Mouse (Mus musculus) frontal cortex, postnatal 36 days (tissue): ENCODE data around the gene Itpr3.

Source experiments
- DNase-seq, 2 experiments: peaks; one replicate each; pipeline ENCODE4 v3.0.0; 2022; ENCODE audit warnings: low spot score in 2 of 2

Itpr3 gene

GRCm38 (mm10) chr17:27038335-27039050, 18.6 kb upstream of the Itpr3 start:
- no peak for DNase-seq

GRCm38 (mm10) chr17:27039432-27040102, 17.5 kb upstream of the Itpr3 start:
- no peak for DNase-seq

DNA sequence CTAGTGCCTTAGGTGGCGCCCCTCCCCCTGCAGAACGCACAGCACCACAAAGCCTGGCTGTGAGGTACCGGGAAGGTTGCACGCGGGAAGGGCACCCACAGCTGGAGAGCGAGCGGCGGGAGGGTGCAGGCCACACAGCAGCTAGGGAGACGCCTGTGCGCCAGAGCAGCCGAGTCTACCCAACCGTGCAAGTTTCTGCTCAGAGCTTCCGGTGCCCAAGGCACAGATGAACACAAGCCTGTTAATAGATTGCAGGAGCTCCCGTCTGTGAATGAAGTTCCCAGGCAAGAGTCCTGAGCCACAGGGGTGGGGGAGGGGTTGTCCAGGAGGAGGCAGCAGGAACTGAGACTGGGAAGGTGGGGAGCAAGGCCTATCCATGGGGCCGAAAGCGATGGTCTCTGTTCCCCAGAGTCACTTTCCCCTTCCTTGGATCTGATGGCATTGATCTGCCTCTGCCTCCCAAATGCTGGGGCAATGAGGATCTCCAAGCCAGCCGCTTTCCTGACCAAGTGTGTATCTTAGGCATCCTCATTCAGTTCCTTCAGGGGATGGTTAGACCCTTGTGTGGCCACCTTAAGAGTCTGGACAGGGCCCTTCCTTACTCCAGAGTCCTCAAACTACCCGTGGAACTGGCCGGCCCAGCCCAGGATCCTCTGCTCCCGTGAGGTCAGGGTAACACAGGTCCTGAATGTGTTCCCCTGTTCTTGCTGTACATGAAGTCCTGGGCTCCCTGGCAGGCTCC, 16.6 kb upstream of the Itpr3 start:
- no peak for DNase-seq

DNA sequence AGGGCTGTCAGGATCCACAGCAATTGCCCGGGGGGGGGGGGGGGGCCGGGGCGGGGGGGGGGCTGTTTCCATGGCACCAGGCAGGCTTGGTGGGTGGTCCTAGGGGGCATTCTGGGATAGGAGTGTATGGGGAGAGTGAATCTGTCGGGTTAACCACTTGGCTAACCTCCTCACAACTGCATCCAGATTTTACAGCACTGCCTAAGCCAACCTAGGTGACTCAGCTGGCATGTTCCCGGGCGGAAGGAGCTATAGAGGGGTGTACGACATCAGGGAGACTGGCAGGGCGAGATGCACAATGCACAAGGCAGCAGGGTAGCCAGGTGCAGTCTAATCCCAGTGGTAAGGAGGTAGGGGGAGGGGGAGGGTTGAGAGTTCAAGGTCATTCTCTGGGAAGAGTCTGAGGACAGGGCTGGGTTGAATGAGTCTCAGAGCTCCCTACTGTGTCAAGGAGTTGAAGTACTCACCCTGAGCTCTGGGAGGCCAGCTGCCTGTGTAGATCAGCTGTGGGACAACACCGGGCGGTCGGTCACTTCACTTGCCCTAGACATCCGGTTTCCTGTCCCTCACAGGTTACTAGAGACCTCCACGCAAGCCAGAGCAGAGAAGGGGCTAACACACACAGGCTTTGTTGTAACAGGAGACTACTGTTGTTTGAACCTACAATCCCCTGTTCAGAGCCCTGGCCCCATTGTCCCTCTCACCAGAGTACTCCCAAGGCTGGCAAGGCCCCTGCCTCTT, 15.9 kb upstream of the Itpr3 start:
- no peak for DNase-seq

- no peak for DNase-seq
Observed at GRCm38 (mm10) chr17:27041787-27042055, 15.4 kb upstream of the Itpr3 start.

- DNase-seq: no peak
Observed at GRCm38 (mm10) chr17:27042840-27043239, 14.3 kb upstream of the Itpr3 start.

GRCm38 (mm10) chr17:27045164-27045563, 11.9 kb upstream of the Itpr3 start:
- DNase-seq: no peak

DNA sequence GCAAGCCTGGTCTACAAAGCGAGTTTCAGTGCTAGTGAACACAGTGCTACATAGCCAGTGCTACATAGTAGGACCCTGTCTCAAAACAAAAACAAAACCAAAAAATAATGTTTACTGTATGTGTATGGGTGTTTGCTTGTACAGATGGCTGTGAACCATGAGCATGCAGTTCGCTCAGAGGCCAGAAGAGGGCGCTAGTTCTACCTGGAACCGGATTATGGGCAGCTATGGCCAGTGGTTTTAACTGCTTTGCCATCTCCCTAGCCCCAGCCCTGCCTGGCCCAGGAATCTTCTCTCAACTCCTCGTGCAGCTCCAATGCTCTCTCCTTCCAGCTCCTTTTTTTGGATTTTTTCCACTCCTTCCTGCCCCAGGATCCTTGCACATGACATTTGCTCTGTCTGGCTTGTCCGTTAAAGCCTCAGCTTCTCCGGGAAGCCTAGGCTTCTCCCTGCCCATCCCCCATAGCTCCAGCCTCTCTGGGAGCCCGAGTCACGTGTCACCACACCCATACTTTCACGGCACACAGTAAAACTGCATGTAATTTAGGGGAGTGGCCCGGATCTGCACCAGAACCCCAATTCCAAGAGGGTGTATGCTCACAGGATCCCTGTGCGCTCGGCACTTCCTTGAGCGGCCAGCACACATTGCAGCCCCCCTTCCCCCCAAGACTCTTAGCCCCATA, 9.2 kb upstream of the Itpr3 start:
- no peak for DNase-seq

DNA sequence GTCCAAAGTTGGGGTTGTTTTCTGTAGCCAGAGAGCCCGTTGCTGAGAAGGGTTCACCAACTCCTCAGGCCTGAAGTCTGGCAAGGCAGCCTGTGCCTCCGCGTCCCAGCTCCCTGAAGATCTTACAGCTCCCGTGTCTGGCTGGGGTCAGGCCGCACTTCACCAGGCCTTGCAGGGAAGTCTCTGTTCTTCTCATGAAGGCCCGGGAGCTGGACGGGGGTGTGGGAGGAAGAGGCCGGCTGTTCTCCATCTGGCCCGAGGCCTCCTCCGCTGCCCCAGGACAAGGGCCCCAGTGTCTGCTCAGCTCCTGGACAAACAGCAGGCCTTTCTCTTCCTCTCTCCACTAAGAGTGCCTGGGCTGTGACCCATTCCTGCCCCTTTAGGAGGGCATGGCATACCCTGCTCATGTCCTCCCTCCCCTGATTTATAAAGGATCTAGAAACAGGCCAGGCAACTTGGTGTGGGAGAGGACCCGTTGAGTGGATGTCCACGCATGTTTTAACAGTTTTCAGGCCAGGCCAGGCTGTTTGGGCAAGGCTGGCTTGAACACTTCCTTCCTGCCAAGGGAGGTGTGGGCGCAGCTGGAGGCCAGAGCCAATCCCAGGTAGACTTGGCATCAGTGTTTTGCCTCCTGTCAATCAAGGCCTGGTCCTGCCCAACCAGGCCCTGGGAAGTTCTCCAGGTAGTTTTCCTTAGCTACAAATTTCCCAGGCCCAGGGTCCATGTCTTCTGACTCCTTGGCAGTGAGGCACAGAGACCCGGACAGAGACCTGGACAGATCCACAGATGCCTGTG, 8.5 kb upstream of the Itpr3 start:
- DNase-seq: no peak

DNA sequence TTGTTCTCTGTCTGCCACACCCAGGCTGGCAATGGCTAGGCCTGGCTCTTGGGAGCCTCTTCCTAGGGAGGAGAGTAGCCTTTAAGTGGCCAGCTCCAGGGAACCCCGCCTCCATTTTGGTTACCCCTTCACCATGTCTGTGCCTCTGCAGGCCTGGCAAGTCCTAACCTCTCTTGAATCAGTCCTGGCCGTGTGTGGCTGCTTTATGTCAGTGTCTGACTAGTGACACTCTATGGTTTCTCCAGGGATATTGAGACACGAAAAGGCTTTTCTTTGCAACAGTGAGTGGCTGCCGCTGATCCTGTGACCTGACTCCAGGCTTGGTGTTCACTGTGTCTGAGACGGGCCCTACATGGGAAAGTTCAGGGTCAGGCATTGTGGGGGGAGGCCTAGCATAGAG, 6.3 kb upstream of the Itpr3 start:
- no peak for DNase-seq

- DNase-seq: no peak
Observed at GRCm38 (mm10) chr17:27051514-27051913, 5.6 kb upstream of the Itpr3 start.

GRCm38 (mm10) chr17:27056170-27056569, 934 bp upstream of the Itpr3 start:
- DNase-seq: no peak

DNA sequence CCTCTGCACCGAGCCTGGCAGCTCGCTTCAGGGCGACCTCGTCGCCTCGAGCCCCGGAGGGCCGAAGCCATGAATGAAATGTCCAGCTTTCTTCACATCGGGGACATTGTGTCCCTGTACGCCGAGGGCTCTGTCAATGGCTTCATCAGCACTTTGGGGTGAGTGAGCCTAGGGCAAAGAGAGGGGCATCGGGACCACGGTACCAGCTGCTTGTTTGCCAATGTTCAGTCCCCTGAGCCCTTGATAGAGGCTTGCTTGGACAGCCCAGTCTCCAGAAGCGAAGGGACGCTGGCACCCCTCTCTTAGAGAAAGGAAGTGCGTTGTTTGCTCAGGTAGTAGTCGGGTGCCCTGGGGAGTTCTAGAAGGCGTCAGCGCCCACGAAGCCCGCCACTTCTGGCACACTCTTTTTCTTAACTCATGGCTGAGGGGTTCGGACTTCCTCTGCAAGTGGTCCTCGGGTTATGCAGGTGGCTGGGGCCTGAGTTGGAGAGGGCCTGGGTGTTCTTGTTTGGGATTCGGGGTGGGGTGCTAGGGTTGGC, 482 bp downstream of the Itpr3 start:
- no peak for DNase-seq

DNA sequence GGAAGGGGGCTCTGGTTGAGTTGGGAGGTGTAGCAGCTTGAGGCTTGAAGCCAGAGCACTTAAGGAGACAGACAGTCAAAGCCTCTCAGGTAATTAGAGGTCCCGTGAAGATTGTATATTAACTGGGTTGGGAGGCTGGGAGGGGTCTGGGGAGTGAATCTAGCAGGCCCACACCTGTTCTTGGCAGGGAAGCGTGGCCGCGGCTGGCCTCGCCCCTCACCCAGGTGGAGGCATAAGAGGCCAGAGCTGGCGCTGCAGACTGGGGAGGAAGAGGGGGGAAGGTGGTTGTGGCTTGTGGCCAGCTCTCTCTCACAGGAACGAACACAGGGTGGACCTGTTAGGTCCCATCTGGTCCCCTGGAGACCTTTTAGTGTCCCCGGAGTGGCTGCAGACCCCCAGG, 3.6 kb downstream of the Itpr3 start:
- DNase-seq: no peak

GRCm38 (mm10) chr17:27061727-27062126, 4.6 kb downstream of the Itpr3 start:
- no peak for DNase-seq

DNA sequence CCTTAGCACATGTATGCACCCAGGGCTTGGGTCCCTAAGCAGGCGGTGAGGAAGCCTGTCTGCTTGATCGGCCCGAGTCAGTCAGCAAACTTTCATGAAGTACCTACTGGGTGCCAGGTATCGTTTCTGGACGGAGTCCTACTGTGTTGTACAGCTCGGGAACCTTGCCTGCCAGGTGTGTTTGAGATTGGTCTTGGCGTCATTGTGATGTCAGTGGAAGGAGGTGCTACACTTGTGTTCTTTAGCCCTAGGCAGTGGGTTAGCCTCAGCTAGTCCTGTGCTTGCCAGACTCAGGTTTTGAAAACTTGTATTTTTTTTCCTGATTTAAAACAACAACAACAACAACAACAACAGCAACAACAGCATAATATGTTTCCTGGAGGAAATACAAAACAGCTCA, 5.6 kb downstream of the Itpr3 start:
- no peak for DNase-seq

DNA sequence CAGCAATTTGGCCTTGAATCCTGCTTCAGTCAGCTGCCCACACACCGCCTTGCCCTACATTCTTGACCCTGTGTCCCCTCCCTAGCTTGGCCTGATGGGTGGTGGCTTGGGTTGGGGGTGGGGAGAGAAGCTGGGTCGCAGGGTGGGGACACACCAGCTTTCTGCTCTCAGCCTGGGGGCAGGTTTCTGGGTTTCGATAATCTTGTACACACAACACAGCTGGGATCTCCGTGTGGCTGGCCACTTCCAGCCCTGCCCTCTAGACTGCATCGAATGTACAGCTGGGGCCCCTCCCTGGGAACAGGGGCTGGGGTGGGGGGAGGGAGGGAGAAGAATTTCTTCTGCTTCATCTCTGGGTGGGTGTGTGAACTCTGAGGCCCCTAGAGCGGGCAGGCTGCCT, 6.6 kb downstream of the Itpr3 start:
- DNase-seq: no peak

GRCm38 (mm10) chr17:27064195-27064594, 7.1 kb downstream of the Itpr3 start:
- no peak for DNase-seq

DNA sequence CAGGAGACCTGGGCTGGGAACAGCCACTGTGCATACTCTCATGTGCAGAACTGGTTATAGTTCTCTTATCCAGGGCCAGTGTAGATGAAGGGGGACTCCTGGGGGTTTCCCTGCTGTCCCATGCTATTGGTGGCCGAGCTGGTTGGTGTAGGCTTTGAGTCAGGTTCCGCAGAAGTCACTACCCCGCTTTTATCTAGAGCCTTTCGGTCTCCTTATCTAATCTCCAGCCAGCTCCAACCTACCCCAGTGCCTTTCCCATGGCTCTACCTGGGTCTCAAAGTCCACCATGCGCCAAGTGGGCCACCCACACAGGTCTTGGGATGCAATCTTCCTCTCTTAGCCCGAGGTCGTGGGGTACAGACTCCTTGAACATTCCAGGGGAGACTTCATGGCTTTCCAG, 9.0 kb downstream of the Itpr3 start:
- DNase-seq: no peak

- no peak for DNase-seq
Observed at GRCm38 (mm10) chr17:27069071-27069470, 12.0 kb downstream of the Itpr3 start.

DNA sequence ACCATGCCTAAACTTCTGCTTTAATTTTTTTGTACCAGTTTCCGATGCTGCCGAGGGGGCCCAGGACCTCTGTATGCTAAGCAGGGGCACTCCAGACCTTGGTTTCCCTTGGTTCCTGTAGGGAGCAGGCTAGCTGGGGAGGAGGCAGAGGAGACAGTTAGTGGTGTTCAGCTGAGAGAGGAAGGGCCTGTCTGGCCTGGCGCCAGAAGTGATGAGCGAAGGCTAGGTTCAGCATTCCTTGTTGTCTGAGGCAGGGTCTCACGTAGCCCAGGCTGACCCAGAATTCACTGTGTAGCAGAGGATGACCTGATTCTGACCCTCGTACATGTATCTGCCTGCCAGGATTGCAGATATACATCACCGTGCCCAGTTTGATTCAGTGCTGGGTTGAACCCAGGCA, 13.8 kb downstream of the Itpr3 start:
- DNase-seq: no peak
